ENCODE assay signal across 31 mouse cellular contexts in the genomic region with DNA sequence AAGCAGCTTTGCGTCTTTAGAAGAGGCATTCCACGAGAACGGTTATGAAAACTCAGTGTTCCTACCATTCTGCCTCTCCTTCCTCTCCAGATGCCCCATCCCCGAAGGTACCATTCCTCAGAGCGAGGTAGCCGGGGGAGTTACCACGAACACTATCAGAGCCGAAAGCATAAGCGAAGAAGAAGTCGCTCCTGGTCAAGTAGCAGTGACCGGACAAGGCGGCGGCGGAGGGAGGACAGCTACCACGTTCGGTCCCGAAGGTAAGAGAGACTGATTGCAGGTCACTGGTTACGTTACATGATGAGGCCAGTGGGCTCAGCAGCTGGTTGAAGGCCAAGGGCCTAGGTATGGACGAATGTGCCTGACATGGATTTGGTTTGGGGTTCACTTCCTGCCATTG. TPM values are rescaled to one million over a fixed set of nuclear protein-coding genes. Genes with fewer than 3 reads are reported as not detected.
DNase-seq lines count a peak whose midpoint lies in the region; ATAC-seq and TF ChIP-seq lines count a peak whose summit lies in the region.
"Had no signal": no experiment of that assay in that cellular context is flagged by ENCODE, and none has a peak within 500 bp of the region (broad histone marks: within the 10 kb centered on the region; RNA-seq: fewer than 3 reads in every experiment).

No protein-coding gene starts in this region.

- H3K4me3 ChIP-seq in hindbrain, embryonic 10.5 days: 0 out of 2 replicates have a peak overlapping the region, but pooled peaks have one; percentile 99
- H3K4me3 ChIP-seq in hindbrain, embryonic 16.5 days (ENCODE audit: low read length): no peak overlapping the region
- H3K4me3 ChIP-seq in midbrain, embryonic 12.5 days: no peak overlapping the region
- H3K4me3 ChIP-seq in midbrain, postnatal 0 days (ENCODE audit: low read depth, low read length): no peak overlapping the region
- H3K4me3 ChIP-seq: heart, embryonic 10.5 days; heart, embryonic 15.5 days; hindbrain, embryonic 15.5 days; kidney, embryonic 15.5 days; liver, embryonic 15.5 days; lung, embryonic 15.5 days had no signal

- TF ChIP-seq CTCF in midbrain, postnatal 0 days (IDR thresholded peaks at IDR 0.05): no peak

- H3K9me3 ChIP-seq in hindbrain, embryonic 10.5 days: no peaks in the 10 kb centered on the region
- no peaks in the 10 kb centered on the region for H3K9me3 ChIP-seq in hindbrain, embryonic 16.5 days (ENCODE audit: control insufficient read depth, low read length)
- H3K9me3 ChIP-seq in midbrain, embryonic 12.5 days: no peaks in the 10 kb centered on the region
- H3K9me3 ChIP-seq in midbrain, postnatal 0 days (ENCODE audit: low read length): no peaks in the 10 kb centered on the region
- H3K9me3 ChIP-seq: heart, embryonic 10.5 days; heart, embryonic 15.5 days; hindbrain, embryonic 15.5 days; kidney, embryonic 15.5 days; limb, embryonic 13.5 days; liver, embryonic 15.5 days; lung, embryonic 15.5 days had no signal

- ATAC-seq in hindbrain, embryonic 16.5 days: no peak
- no peak for ATAC-seq in midbrain, embryonic 12.5 days (ENCODE audit: low FRiP score, low read depth)
- ATAC-seq in midbrain, postnatal 0 days (ENCODE audit: low FRiP score): no peak
- no peak for ATAC-seq in CD4-positive, CD25-positive, alpha-beta regulatory T cell, adult 4 months

- H3K27me3 ChIP-seq in hindbrain, embryonic 10.5 days (ENCODE audit: insufficient read depth, poor library complexity, severe bottlenecking): no peaks in the 10 kb centered on the region
- no peaks in the 10 kb centered on the region for H3K27me3 ChIP-seq in hindbrain, embryonic 16.5 days (replicated peaks; ENCODE audit: control insufficient read depth, insufficient read depth, low read length)
- no peaks in the 10 kb centered on the region for H3K27me3 ChIP-seq in midbrain, embryonic 12.5 days
- no peaks in the 10 kb centered on the region for H3K27me3 ChIP-seq in midbrain, postnatal 0 days (ENCODE audit: insufficient read depth, low read length)
- H3K27me3 ChIP-seq: heart, embryonic 15.5 days; hindbrain, embryonic 15.5 days; kidney, embryonic 15.5 days; limb, embryonic 13.5 days; liver, embryonic 15.5 days; lung, embryonic 15.5 days had no signal

- peak; percentile 35 for DNase-seq in cerebellum, adult 9-11 months
- DNase-seq in cerebellum, adult 8-10 months: no peak
- no peak for DNase-seq in hindbrain, embryonic 10.5 days (ENCODE audit: low spot score)
- no peak for DNase-seq in midbrain, postnatal 0 days (ENCODE audit: low spot score)
- DNase-seq in ovary, postnatal 10 days (ENCODE audit: low spot score): no peak
- DNase-seq: adrenal gland, postnatal 14 days; cerebellum, adult 11 months; cerebellum, postnatal 10 days; gastrocnemius, postnatal 10 days; heart, postnatal 36 days; kidney, adult 18-20 months; kidney, postnatal 25 days; lung, postnatal 36 days; midbrain, embryonic 14.5 days; right cerebral cortex, postnatal 4 days; thymus, adult 2 months; thymus, postnatal 36 days had no signal

- H3K4me2 ChIP-seq in hindbrain, embryonic 16.5 days (ENCODE audit: low read length): no peak overlapping the region
- no peak overlapping the region for H3K4me2 ChIP-seq in midbrain, embryonic 12.5 days (replicated peaks)
- H3K4me2 ChIP-seq in midbrain, postnatal 0 days (ENCODE audit: low read depth, low read length, poor library complexity, severe bottlenecking): no peak overlapping the region
- H3K4me2 ChIP-seq: heart, embryonic 15.5 days; lung, embryonic 15.5 days had no signal

- H3K4me1 ChIP-seq in hindbrain, embryonic 10.5 days (replicated peaks): peaks cover 29% of the 10 kb centered on the region
- peaks cover 20% of the 10 kb centered on the region for H3K4me1 ChIP-seq in hindbrain, embryonic 16.5 days (ENCODE audit: control insufficient read depth, insufficient read depth, low read depth, low read length)
- peaks cover 25% of the 10 kb centered on the region for H3K4me1 ChIP-seq in midbrain, embryonic 12.5 days
- peaks cover 7% of the 10 kb centered on the region; the same call in 1 of the 2 replicates for H3K4me1 ChIP-seq in midbrain, postnatal 0 days (ENCODE audit: insufficient read depth, low read length)

- no peak overlapping the region for H3K27ac ChIP-seq in hindbrain, embryonic 10.5 days
- no peak overlapping the region for H3K27ac ChIP-seq in hindbrain, embryonic 16.5 days (ENCODE audit: low read depth, low read length)
- no peak overlapping the region for H3K27ac ChIP-seq in midbrain, embryonic 12.5 days (replicated peaks)
- H3K27ac ChIP-seq in midbrain, postnatal 0 days (ENCODE audit: low read depth, low read length): no peak overlapping the region
- H3K27ac ChIP-seq: heart, embryonic 10.5 days; heart, embryonic 15.5 days; hindbrain, embryonic 15.5 days; kidney, embryonic 15.5 days; limb, embryonic 13.5 days; liver, embryonic 15.5 days; lung, embryonic 15.5 days had no signal

- WGBS in hindbrain, embryonic 10.5 days: 97% methylated on average over 19 of the region's 19 CpGs
- 93% methylated on average over 19 of the region's 19 CpGs for WGBS in hindbrain, embryonic 16.5 days
- WGBS in midbrain, embryonic 12.5 days: 93% methylated on average over 19 of the region's 19 CpGs
- 95% methylated on average over 19 of the region's 19 CpGs for WGBS in midbrain, postnatal 0 days

- no peak overlapping the region for H3K9ac ChIP-seq in hindbrain, embryonic 16.5 days (ENCODE audit: low read depth, low read length)
- H3K9ac ChIP-seq in midbrain, embryonic 12.5 days (replicated peaks): 0 out of 2 replicates have a peak overlapping the region, but pooled peaks have one; percentile 15
- no peak overlapping the region for H3K9ac ChIP-seq in midbrain, postnatal 0 days (replicated peaks; ENCODE audit: low read length, poor library complexity, severe bottlenecking)
- H3K9ac ChIP-seq: heart, embryonic 15.5 days; hindbrain, embryonic 15.5 days; kidney, embryonic 15.5 days; liver, embryonic 15.5 days had no signal

- peaks cover 60% of the 10 kb centered on the region for H3K36me3 ChIP-seq in hindbrain, embryonic 10.5 days
- H3K36me3 ChIP-seq in hindbrain, embryonic 16.5 days (ENCODE audit: control insufficient read depth, insufficient read depth, low read length): peaks cover 28% of the 10 kb centered on the region
- peaks cover 52% of the 10 kb centered on the region for H3K36me3 ChIP-seq in midbrain, embryonic 12.5 days
- peaks cover 41% of the 10 kb centered on the region for H3K36me3 ChIP-seq in midbrain, postnatal 0 days (ENCODE audit: insufficient read depth, low read length)

RNA-seq across cellular contexts. Expression of gene Clk2, which starts 2.4 kb away (rescaled TPM):
- polyA plus RNA-seq in hindbrain, embryonic 10.5 days (2016; fragmentation: Nextera tagmentation; extraction: Ambion mirVana): 34.8 and 35.3 TPM in 2 replicates
- polyA plus RNA-seq in hindbrain, embryonic 16.5 days (2015; fragmentation: Nextera tagmentation; extraction: Ambion mirVana): 17.3 and 18.8 TPM in 2 replicates
- polyA plus RNA-seq in midbrain, embryonic 12.5 days (2016; fragmentation: Nextera tagmentation; extraction: Ambion mirVana): 42.3 and 46.5 TPM in 2 replicates
- 38.9 and 44.5 TPM in 2 replicates for total RNA-seq in midbrain, postnatal 0 days (2014; rRNA removed)
- 12.1 and 12.6 TPM in 2 replicates for polyA plus RNA-seq in midbrain, postnatal 0 days (2015; fragmentation: Nextera tagmentation; extraction: Ambion mirVana)
- polyA plus RNA-seq in CD4-positive, CD25-positive, alpha-beta regulatory T cell, adult 4 months (2017; shearing (Covaris generic)): 10 to 100 TPM; 15.7 to 23.0 TPM

RNA-seq across cellular contexts. Expression of gene Hcn3, which starts 6.9 kb away (rescaled TPM):
- 7.3 and 9.1 TPM in 2 replicates for polyA plus RNA-seq in hindbrain, embryonic 10.5 days (2016; fragmentation: Nextera tagmentation; extraction: Ambion mirVana)
- 58.1 and 58.4 TPM in 2 replicates for polyA plus RNA-seq in hindbrain, embryonic 16.5 days (2015; fragmentation: Nextera tagmentation; extraction: Ambion mirVana)
- polyA plus RNA-seq in midbrain, embryonic 12.5 days (2016; fragmentation: Nextera tagmentation; extraction: Ambion mirVana): 17.1 and 22.0 TPM in 2 replicates
- 94.8 and 97.8 TPM in 2 replicates for total RNA-seq in midbrain, postnatal 0 days (2014; rRNA removed)
- 44.8 and 46.7 TPM in 2 replicates for polyA plus RNA-seq in midbrain, postnatal 0 days (2015; fragmentation: Nextera tagmentation; extraction: Ambion mirVana)
- 1 to 10 TPM; 1.3 to 2.4 TPM for polyA plus RNA-seq in CD4-positive, CD25-positive, alpha-beta regulatory T cell, adult 4 months (2017; shearing (Covaris generic))

RNA-seq across cellular contexts. Expression of gene Scamp3, which starts 10.3 kb away (rescaled TPM):
- 98.9 and 116 TPM in 2 replicates for polyA plus RNA-seq in hindbrain, embryonic 10.5 days (2016; fragmentation: Nextera tagmentation; extraction: Ambion mirVana)
- 166 and 172 TPM in 2 replicates for polyA plus RNA-seq in hindbrain, embryonic 16.5 days (2015; fragmentation: Nextera tagmentation; extraction: Ambion mirVana)
- 94.2 and 97.1 TPM in 2 replicates for polyA plus RNA-seq in midbrain, embryonic 12.5 days (2016; fragmentation: Nextera tagmentation; extraction: Ambion mirVana)
- total RNA-seq in midbrain, postnatal 0 days (2014; rRNA removed): 71.1 and 84.8 TPM in 2 replicates
- 151 and 158 TPM in 2 replicates for polyA plus RNA-seq in midbrain, postnatal 0 days (2015; fragmentation: Nextera tagmentation; extraction: Ambion mirVana)
- polyA plus RNA-seq in CD4-positive, CD25-positive, alpha-beta regulatory T cell, adult 4 months (2017; shearing (Covaris generic)): 100 to 1,000 TPM; 177 to 239 TPM

RNA-seq across cellular contexts. Expression of gene Fam189b, which starts 16.0 kb away (rescaled TPM):
- polyA plus RNA-seq in hindbrain, embryonic 10.5 days (2016; fragmentation: Nextera tagmentation; extraction: Ambion mirVana): 30.2 and 38.7 TPM in 2 replicates
- 35.4 and 40.8 TPM in 2 replicates for polyA plus RNA-seq in hindbrain, embryonic 16.5 days (2015; fragmentation: Nextera tagmentation; extraction: Ambion mirVana)
- 29.5 and 30.3 TPM in 2 replicates for polyA plus RNA-seq in midbrain, embryonic 12.5 days (2016; fragmentation: Nextera tagmentation; extraction: Ambion mirVana)
- 12.7 and 22.2 TPM in 2 replicates for total RNA-seq in midbrain, postnatal 0 days (2014; rRNA removed)
- polyA plus RNA-seq in midbrain, postnatal 0 days (2015; fragmentation: Nextera tagmentation; extraction: Ambion mirVana): 32.5 and 37.5 TPM in 2 replicates
- polyA plus RNA-seq in CD4-positive, CD25-positive, alpha-beta regulatory T cell, adult 4 months (2017; shearing (Covaris generic)): 100 to 1,000 TPM; 209 to 296 TPM

RNA-seq across cellular contexts. Expression of gene Pklr, which starts 31.0 kb away (rescaled TPM):
- 4.4 and 6.0 TPM in 2 replicates for polyA plus RNA-seq in hindbrain, embryonic 10.5 days (2016; fragmentation: Nextera tagmentation; extraction: Ambion mirVana)
- polyA plus RNA-seq in hindbrain, embryonic 16.5 days (2015; fragmentation: Nextera tagmentation; extraction: Ambion mirVana): 0.10 and 0.11 TPM in 2 replicates
- polyA plus RNA-seq in midbrain, embryonic 12.5 days (2016; fragmentation: Nextera tagmentation; extraction: Ambion mirVana): 0.26 and 0.33 TPM in 2 replicates
- total RNA-seq in midbrain, postnatal 0 days (2014; rRNA removed): 0.47 TPM in 1 of 2 replicates, not detected in the other
- 0.05 and 0.10 TPM in 2 replicates for polyA plus RNA-seq in midbrain, postnatal 0 days (2015; fragmentation: Nextera tagmentation; extraction: Ambion mirVana)
- not detected for polyA plus RNA-seq in CD4-positive, CD25-positive, alpha-beta regulatory T cell, adult 4 months (2017; shearing (Covaris generic))
- total RNA-seq: heart, postnatal 36 days; left cerebral cortex, adult 18-20 months; left cerebral cortex, postnatal 14 days had no signal
- polyA plus RNA-seq: C2C12; embryonic facial prominence, embryonic 14.5 days had no signal
